In the genomic region with DNA sequence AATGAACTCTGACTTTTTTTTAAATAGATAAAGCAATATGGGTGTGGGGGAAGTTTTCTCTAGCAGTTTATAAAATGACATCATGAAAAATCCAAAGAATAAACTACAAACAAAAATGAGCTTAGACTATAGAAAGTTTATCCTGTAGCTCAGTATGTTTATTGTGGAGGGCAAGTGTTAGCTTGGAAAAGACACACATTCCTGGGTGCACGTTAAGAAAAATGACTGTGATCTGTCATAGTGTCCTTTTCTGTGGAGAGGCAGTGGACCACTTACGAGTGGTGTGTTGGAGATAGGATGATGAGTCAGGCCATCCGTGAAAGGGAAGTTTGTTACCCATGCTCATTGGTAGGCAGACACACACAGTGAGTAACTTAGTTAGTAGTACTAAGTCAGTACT, we compare ENCODE assay signal across 26 mouse cellular contexts.
DNase-seq lines count a peak whose midpoint lies in the region; ATAC-seq and TF ChIP-seq lines count a peak whose summit lies in the region.
"Had no signal": no experiment of that assay in that cellular context is flagged by ENCODE, and none has a peak within 500 bp of the region (broad histone marks: within the 10 kb centered on the region; RNA-seq: fewer than 3 reads in every experiment).

No protein-coding gene starts in this region.

- no peak for DNase-seq in forebrain, embryonic 14.5 days (ENCODE audit: low spot score)
- DNase-seq in heart, postnatal 0 days (ENCODE audit: low spot score), result no peak
- DNase-seq in lung, postnatal 4 days, result no peak
- DNase-seq in thymus, adult 2 months, result no peak
- DNase-seq: cerebellum, adult 11-12 months; cerebellum, adult 9-11 months; kidney, adult 9 months; right cerebral cortex, postnatal 14 days; thymus, adult 18-20 months; thymus, postnatal 36 days had no signal

- H3K36me3 ChIP-seq in forebrain, embryonic 14.5 days (ENCODE audit: control insufficient read depth, insufficient read depth, low read length), result no peaks in the 10 kb centered on the region
- H3K36me3 ChIP-seq in forebrain, embryonic 16.5 days (ENCODE audit: control insufficient read depth, insufficient read depth), result no peaks in the 10 kb centered on the region
- no peaks in the 10 kb centered on the region for H3K36me3 ChIP-seq in heart, postnatal 0 days (replicated peaks; ENCODE audit: control insufficient read depth, insufficient read depth, low read length)
- no peaks in the 10 kb centered on the region for H3K36me3 ChIP-seq in heart, embryonic 11.5 days (ENCODE audit: control insufficient read depth, insufficient read depth, low read length)
- no peaks in the 10 kb centered on the region for H3K36me3 ChIP-seq in lung, embryonic 15.5 days
- H3K36me3 ChIP-seq in intestine, embryonic 15.5 days, result no peaks in the 10 kb centered on the region
- no peaks in the 10 kb centered on the region for H3K36me3 ChIP-seq in thymus, adult 2 months (ENCODE audit: control insufficient read depth, insufficient read depth, low read length)
- H3K36me3 ChIP-seq: embryonic facial prominence, embryonic 15.5 days; hindbrain, embryonic 10.5 days; hindbrain, embryonic 15.5 days; limb, embryonic 13.5 days; midbrain, embryonic 13.5 days; neural tube, embryonic 15.5 days; stomach, embryonic 15.5 days had no signal

- no peak overlapping the region for H3K27ac ChIP-seq in forebrain, embryonic 14.5 days (ENCODE audit: low read depth, low read length)
- H3K27ac ChIP-seq in forebrain, embryonic 16.5 days (ENCODE audit: low read length), result no peak overlapping the region
- H3K27ac ChIP-seq in heart, postnatal 0 days (ENCODE audit: low read depth), result no peak overlapping the region
- no peak overlapping the region for H3K27ac ChIP-seq in heart, embryonic 11.5 days (ENCODE audit: low read depth, low read length)
- peak overlapping the region; percentile 77 for H3K27ac ChIP-seq in lung, embryonic 15.5 days
- H3K27ac ChIP-seq in intestine, embryonic 15.5 days, result no peak overlapping the region
- H3K27ac ChIP-seq in thymus, adult 2 months (ENCODE audit: control insufficient read depth, insufficient read depth, low read length), result no peak overlapping the region
- H3K27ac ChIP-seq: forebrain, embryonic 13.5 days; hindbrain, embryonic 15.5 days; macrophage; midbrain, embryonic 13.5 days; neural tube, embryonic 15.5 days had no signal

- no peaks in the 10 kb centered on the region for H3K27me3 ChIP-seq in forebrain, embryonic 14.5 days (replicated peaks; ENCODE audit: control insufficient read depth, insufficient read depth, low read length)
- no peaks in the 10 kb centered on the region for H3K27me3 ChIP-seq in forebrain, embryonic 16.5 days (replicated peaks; ENCODE audit: control insufficient read depth, insufficient read depth, low read length)
- no peaks in the 10 kb centered on the region for H3K27me3 ChIP-seq in heart, postnatal 0 days (ENCODE audit: control insufficient read depth, insufficient read depth, low read length)
- no peaks in the 10 kb centered on the region for H3K27me3 ChIP-seq in heart, embryonic 11.5 days (ENCODE audit: control insufficient read depth, insufficient read depth, low read length)
- no peaks in the 10 kb centered on the region for H3K27me3 ChIP-seq in lung, embryonic 15.5 days
- no peaks in the 10 kb centered on the region for H3K27me3 ChIP-seq in intestine, embryonic 15.5 days (replicated peaks)
- no peaks in the 10 kb centered on the region for H3K27me3 ChIP-seq in thymus, adult 2 months (ENCODE audit: control insufficient read depth, insufficient read depth, low read length)
- H3K27me3 ChIP-seq: embryonic facial prominence, embryonic 15.5 days; forebrain, embryonic 13.5 days; hindbrain, embryonic 15.5 days; limb, embryonic 13.5 days; midbrain, embryonic 13.5 days; neural tube, embryonic 15.5 days; Patski; stomach, embryonic 15.5 days had no signal

- ATAC-seq in forebrain, embryonic 14.5 days, result peak; percentile 22; the same call in 1 of the 2 replicates
- ATAC-seq in forebrain, embryonic 16.5 days, result no peak
- ATAC-seq in heart, postnatal 0 days (ENCODE audit: insufficient read depth, low read depth), result no peak
- no peak for ATAC-seq in heart, embryonic 11.5 days (replicated peaks; ENCODE audit: insufficient number of reproducible peaks, low FRiP score, low TSS enrichment)
- peak; percentile 53; the same call in 1 of the 2 replicates for ATAC-seq in lung, embryonic 15.5 days (ENCODE audit: borderline replicate concordance, extremely low read depth, low FRiP score, low TSS enrichment)
- ATAC-seq in intestine, embryonic 15.5 days, result 0 out of 2 replicates have a peak, but pooled peaks have one; percentile 31
- ATAC-seq: inflammation-experienced regulatory T-cells, adult 6 months; Patski had no signal

- H3K4me2 ChIP-seq in forebrain, embryonic 14.5 days (ENCODE audit: low read length), result no peak overlapping the region
- no peak overlapping the region for H3K4me2 ChIP-seq in forebrain, embryonic 16.5 days (ENCODE audit: low read length)
- peak overlapping the region; percentile 67; the same call in 1 of the 2 replicates for H3K4me2 ChIP-seq in heart, postnatal 0 days (ENCODE audit: low read depth, low read length)
- no peak overlapping the region for H3K4me2 ChIP-seq in heart, embryonic 11.5 days
- peak overlapping the region; percentile 42; the same call in 1 of the 2 replicates for H3K4me2 ChIP-seq in lung, embryonic 15.5 days
- H3K4me2 ChIP-seq in intestine, embryonic 15.5 days (replicated peaks), result no peak overlapping the region
- H3K4me2 ChIP-seq: liver, embryonic 11.5 days had no signal

- no peak for TF ChIP-seq EP300 in heart, postnatal 0 days (IDR thresholded peaks at IDR 0.05; ENCODE audit: low read depth)

- H3K9me3 ChIP-seq in forebrain, embryonic 14.5 days (replicated peaks; ENCODE audit: control insufficient read depth, low read length), result no peaks in the 10 kb centered on the region
- no peaks in the 10 kb centered on the region for H3K9me3 ChIP-seq in forebrain, embryonic 16.5 days (ENCODE audit: control insufficient read depth, low read length)
- no peaks in the 10 kb centered on the region for H3K9me3 ChIP-seq in heart, postnatal 0 days (replicated peaks; ENCODE audit: control insufficient read depth, low read length)
- no peaks in the 10 kb centered on the region for H3K9me3 ChIP-seq in heart, embryonic 11.5 days (replicated peaks; ENCODE audit: control insufficient read depth, low read length)
- no peaks in the 10 kb centered on the region for H3K9me3 ChIP-seq in lung, embryonic 15.5 days
- no peaks in the 10 kb centered on the region for H3K9me3 ChIP-seq in intestine, embryonic 15.5 days
- H3K9me3 ChIP-seq: embryonic facial prominence, embryonic 15.5 days; forebrain, embryonic 13.5 days; hindbrain, embryonic 10.5 days; hindbrain, embryonic 15.5 days; limb, embryonic 13.5 days; midbrain, embryonic 13.5 days; neural tube, embryonic 15.5 days; stomach, embryonic 15.5 days had no signal

- TF ChIP-seq POLR2A in thymus, adult 2 months (IDR thresholded peaks at IDR 0.05; ENCODE audit: control insufficient read depth, extremely low read depth, insufficient read depth, low read length, poor library complexity), result no peak

- no peak overlapping the region for H3K9ac ChIP-seq in forebrain, embryonic 14.5 days (ENCODE audit: low read length)
- H3K9ac ChIP-seq in forebrain, embryonic 16.5 days (replicated peaks; ENCODE audit: low read depth, low read length), result no peak overlapping the region
- no peak overlapping the region for H3K9ac ChIP-seq in heart, postnatal 0 days (replicated peaks; ENCODE audit: low read depth, low read length)
- no peak overlapping the region for H3K9ac ChIP-seq in heart, embryonic 11.5 days (ENCODE audit: low read depth, low read length)
- no peak overlapping the region for H3K9ac ChIP-seq in lung, embryonic 15.5 days
- H3K9ac ChIP-seq in intestine, embryonic 15.5 days, result no peak overlapping the region
- H3K9ac ChIP-seq: embryonic facial prominence, embryonic 15.5 days; forebrain, embryonic 13.5 days; hindbrain, embryonic 15.5 days; limb, embryonic 13.5 days; midbrain, embryonic 13.5 days; neural tube, embryonic 15.5 days; stomach, embryonic 15.5 days had no signal

- H3K4me3 ChIP-seq in forebrain, embryonic 14.5 days (ENCODE audit: low read depth, low read length), result no peak overlapping the region
- H3K4me3 ChIP-seq in forebrain, embryonic 16.5 days (replicated peaks; ENCODE audit: low read length), result no peak overlapping the region
- H3K4me3 ChIP-seq in heart, postnatal 0 days (ENCODE audit: low read depth, low read length), result no peak overlapping the region
- no peak overlapping the region for H3K4me3 ChIP-seq in heart, embryonic 11.5 days (ENCODE audit: low read depth, low read length)
- H3K4me3 ChIP-seq in lung, embryonic 15.5 days, result no peak overlapping the region
- no peak overlapping the region for H3K4me3 ChIP-seq in intestine, embryonic 15.5 days (replicated peaks)
- H3K4me3 ChIP-seq in thymus, adult 2 months (ENCODE audit: control insufficient read depth, insufficient read depth, low read length), result no peak overlapping the region
- H3K4me3 ChIP-seq: embryonic facial prominence, embryonic 15.5 days; hindbrain, embryonic 10.5 days; midbrain, embryonic 13.5 days; stomach, embryonic 15.5 days had no signal

- H3K4me1 ChIP-seq in forebrain, embryonic 14.5 days (ENCODE audit: control insufficient read depth, insufficient read depth, low read length), result 0 out of 2 replicates have a peak, but pooled peaks cover 3% of the 10 kb centered on the region
- H3K4me1 ChIP-seq in forebrain, embryonic 16.5 days (replicated peaks; ENCODE audit: control insufficient read depth, insufficient read depth, low read length), result peaks cover 5% of the 10 kb centered on the region; the same call in 1 of the 2 replicates
- H3K4me1 ChIP-seq in heart, postnatal 0 days (ENCODE audit: control insufficient read depth, insufficient read depth), result no peaks in the 10 kb centered on the region
- H3K4me1 ChIP-seq in heart, embryonic 11.5 days (ENCODE audit: control insufficient read depth, insufficient read depth, low read length), result peaks cover 3% of the 10 kb centered on the region; the same call in 1 of the 2 replicates
- H3K4me1 ChIP-seq in lung, embryonic 15.5 days, result peaks cover 34% of the 10 kb centered on the region
- H3K4me1 ChIP-seq in intestine, embryonic 15.5 days (replicated peaks), result no peaks in the 10 kb centered on the region
- H3K4me1 ChIP-seq in thymus, adult 2 months (replicated peaks; ENCODE audit: control insufficient read depth, insufficient read depth, low read length), result no peaks in the 10 kb centered on the region
- H3K4me1 ChIP-seq: hindbrain, embryonic 10.5 days; hindbrain, embryonic 15.5 days; neural tube, embryonic 15.5 days had no signal

- WGBS in forebrain, embryonic 14.5 days, result 79% methylated on average over 3 of the region's 3 CpGs
- 72% methylated on average over 3 of the region's 3 CpGs for WGBS in forebrain, embryonic 16.5 days
- WGBS in heart, postnatal 0 days, result 45% methylated on average over 3 of the region's 3 CpGs
- 43% methylated on average over 3 of the region's 3 CpGs for WGBS in heart, embryonic 11.5 days (ENCODE audit: insufficient replicate concordance)
- WGBS in lung, embryonic 15.5 days, result 23% methylated on average over 3 of the region's 3 CpGs
- 32% methylated on average over 3 of the region's 3 CpGs for WGBS in intestine, embryonic 15.5 days
- WGBS in thymus, adult 2 months, result 84% methylated on average over 3 of the region's 3 CpGs

- no peak for TF ChIP-seq CTCF in heart, postnatal 0 days (IDR thresholded peaks at IDR 0.05; ENCODE audit: low read depth)
- no peak for TF ChIP-seq CTCF in thymus, adult 2 months (IDR thresholded peaks at IDR 0.05; ENCODE audit: borderline replicate concordance, control insufficient read depth, extremely low read depth, insufficient read depth, low read length, poor library complexity)

Comparison
In these comparisons a context has a peak if more than half of its experiments do, and no peak if none do; other contexts are left out.
1. ATAC-seq: peak in forebrain, embryonic 14.5 days (single experiment), lung, embryonic 15.5 days (single experiment) and intestine, embryonic 15.5 days (single experiment); none in forebrain, embryonic 16.5 days (single experiment), heart, postnatal 0 days (single experiment) and heart, embryonic 11.5 days (single experiment).
2. H3K4me2 ChIP-seq: peak in heart, postnatal 0 days (single experiment) and lung, embryonic 15.5 days (single experiment); none in forebrain, embryonic 14.5 days (single experiment), forebrain, embryonic 16.5 days (single experiment), heart, embryonic 11.5 days (single experiment) and intestine, embryonic 15.5 days (single experiment).